Mouse (Mus musculus): ENCODE data around the gene Xrra1.

DNA sequence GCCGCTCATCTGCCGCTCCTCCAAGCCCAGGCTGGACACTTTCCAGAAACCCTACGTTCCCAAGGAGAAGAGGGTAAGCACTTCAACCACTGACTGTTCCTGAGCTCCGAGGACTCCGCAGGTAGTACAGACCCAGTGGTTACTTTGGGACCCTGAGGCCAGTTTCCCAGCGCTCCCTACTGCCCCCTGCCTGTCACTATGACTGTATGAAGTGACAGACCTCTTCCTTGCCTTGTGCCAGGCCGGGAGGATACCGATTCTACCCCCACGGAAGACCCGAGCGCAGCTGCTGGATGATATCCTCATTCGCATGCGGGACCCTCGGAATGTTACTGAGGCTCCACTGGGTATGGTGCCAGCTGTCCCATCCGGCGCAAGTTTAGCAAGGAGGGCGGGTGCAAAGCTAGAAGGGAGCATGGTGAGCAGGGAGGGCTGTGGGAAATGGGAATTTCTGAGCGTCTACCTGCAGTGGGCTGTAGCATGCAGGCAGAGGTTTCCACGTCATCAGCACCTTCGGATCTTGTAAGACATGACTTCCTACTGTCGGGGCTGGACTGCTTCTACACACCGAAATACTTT, 57.9 kb downstream of the Xrra1 start:
- peak; percentile 53; the same call in 1 of the 2 replicates for TF ChIP-seq CTCF (IDR thresholded peaks at IDR 0.05; ENCODE audit: extremely low read depth, insufficient read length, insufficient replicate concordance, low read depth, low read length)
- no peak for TF ChIP-seq POLR2A (IDR thresholded peaks at IDR 0.05; ENCODE audit: low read depth, low read length)

Measured in small intestine, adult 2 months (tissue).